Mouse (Mus musculus) E14TG2a.4 (cell line): ENCODE measurements at regions not wholly inside any gene's neighbourhood (a gene's known extent, or its start where the extent isn't known, plus 50 kb on each side); places are given as distances from the start of the nearest gene placed in this dataset.

Source experiments
- CTCF ChIP-seq: conservative IDR thresholded peaks from 2 replicates; pipeline ENCODE4 v1.5.1; 2014; ENCODE audit warnings: low read length
- NANOG ChIP-seq: IDR thresholded peaks from 2 replicates; pipeline ENCODE4 v1.6.1; 2014; ENCODE audit warnings: borderline replicate concordance, low read length, mixed read lengths
- POU5F1 ChIP-seq: IDR thresholded peaks from 2 replicates; pipeline ENCODE4 v1.6.1; 2014; ENCODE audit warnings: low read length, borderline replicate concordance

DNA sequence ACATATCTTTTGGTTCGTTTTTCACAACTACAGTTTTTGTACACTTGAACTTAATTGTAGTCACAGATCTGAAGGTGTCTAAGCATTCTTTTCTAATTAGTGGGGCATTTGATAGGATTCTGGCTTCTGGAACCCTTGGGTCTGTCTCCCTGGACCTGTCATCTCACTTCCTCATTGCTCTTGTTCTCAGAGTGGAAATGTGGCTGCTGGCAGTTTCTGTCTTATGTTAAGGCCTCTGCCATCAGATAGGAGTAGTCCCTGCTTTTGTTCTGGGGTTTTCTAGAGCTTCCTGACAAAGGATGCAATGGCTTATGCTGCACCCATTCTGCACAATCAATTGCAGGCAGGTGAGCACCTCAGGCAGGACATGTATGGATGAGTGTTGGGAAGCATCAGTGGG, 119.5 kb upstream of the Pde3a start:
- TF ChIP-seq CTCF = no peak
- no peak for TF ChIP-seq POU5F1
- TF ChIP-seq NANOG = no peak
